Mouse (Mus musculus) splenic B cell, adult 2 months (primary cell): ENCODE data around the gene Olfr1484.
"Not testable (repeated sequence)": the region's sequence is repeated elsewhere in the genome, so short reads cannot be mapped to it uniquely, and the experiment has no call there.

Experiments used
- DNase-seq: peaks from one replicate; pipeline ENCODE4 v3.0.0-alpha.2; 2011; ENCODE audit warnings: low read depth, low spot score
- H3K27me3 ChIP-seq: 2 replicates; pipeline ENCODE4 v1.6.1; 2012; ENCODE audit warnings: mild to moderate bottlenecking, low read length, moderate library complexity, mixed read lengths; ENCODE audit not compliant: control insufficient read depth, poor library complexity, insufficient read depth, severe bottlenecking
- H3K36me3 ChIP-seq: 2 replicates; pipeline ENCODE4 v1.6.1; 2012; ENCODE audit warnings: mild to moderate bottlenecking, low read length, moderate library complexity, mixed read lengths; ENCODE audit not compliant: control insufficient read depth, poor library complexity, insufficient read depth, severe bottlenecking

Olfr1484 gene

DNA sequence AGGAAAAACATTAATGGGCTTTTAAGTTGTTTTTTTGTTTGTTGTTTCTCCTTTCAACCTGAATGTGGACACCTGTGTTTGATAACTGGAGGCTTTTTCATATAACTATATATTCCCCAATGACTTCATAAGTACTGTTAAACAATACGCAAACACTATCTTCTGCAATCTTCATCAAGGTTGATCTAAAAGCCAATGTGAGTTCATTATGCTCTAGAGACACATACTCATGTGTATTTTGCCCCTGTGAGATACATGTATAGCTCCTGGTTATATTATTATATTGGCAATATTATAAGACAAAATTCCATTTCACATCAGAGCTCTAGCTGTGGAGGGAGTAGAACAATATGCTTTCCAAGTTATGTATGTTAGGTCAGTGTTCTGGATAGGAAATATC is at the start of gene Olfr1484:
Olfr1484 (plus strand) TSS at position 301 of the 400 bp plus-strand sequence.
- H3K36me3 ChIP-seq: no peaks in the 10 kb centered on the region
- H3K27me3 ChIP-seq: no peaks in the 10 kb centered on the region
- DNase-seq: no peak

DNA sequence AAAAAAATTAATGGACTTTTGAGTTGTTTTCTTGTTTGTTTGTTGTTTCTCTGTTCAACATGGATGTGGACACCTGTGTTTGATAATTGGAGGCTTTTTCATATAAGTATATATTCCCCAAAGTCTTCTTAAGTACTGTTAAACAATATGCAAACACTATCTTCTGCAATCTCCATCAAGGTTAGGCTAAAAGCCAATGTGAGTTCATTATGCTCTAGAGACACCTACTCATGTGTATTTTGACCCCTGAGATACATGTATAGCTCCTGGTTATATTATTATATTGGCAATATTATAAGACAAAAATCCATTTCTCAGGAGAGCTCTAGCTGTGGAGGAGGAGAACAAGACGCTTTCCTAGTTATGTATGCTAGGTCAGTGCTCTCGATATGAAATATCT is 33.8 kb downstream of the Olfr1484 start, which contains the start of gene Olfr1487:
Olfr1487 (plus strand) TSS at position 301 of the 400 bp plus-strand sequence.
- H3K36me3 ChIP-seq, H3K27me3 ChIP-seq, DNase-seq: not testable (repeated sequence)

DNA sequence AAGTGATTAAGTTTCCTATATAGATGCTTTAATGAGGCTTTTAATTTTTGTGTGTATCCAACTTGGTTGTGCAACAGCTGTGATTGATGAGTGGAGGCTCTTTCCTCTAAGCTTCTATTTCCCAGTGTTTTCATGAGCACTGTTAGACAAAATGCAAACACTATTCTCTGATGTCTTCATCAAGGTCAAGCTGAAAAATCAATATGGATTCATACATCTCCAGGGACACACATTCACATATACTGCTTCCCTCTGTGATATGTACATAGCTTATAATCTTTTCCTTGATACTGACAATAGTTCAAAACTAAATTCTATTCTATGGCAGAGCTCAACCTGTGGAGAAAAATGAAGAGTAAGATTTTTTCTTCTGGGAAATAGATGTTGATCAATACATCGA is 48.0 kb downstream of the Olfr1484 start, which contains the start of gene Olfr1489:
Olfr1489 (plus strand) TSS at position 301 of the 400 bp plus-strand sequence.
- H3K36me3 ChIP-seq: no peaks in the 10 kb centered on the region
- no peaks in the 10 kb centered on the region for H3K27me3 ChIP-seq
- DNase-seq: no peak
